Mouse (Mus musculus) embryo, embryonic 9.5 days (tissue): ENCODE data around the gene Flt3l.
A peak's percentile ranks its signal among the peaks of the same experiment; 100 is the strongest.
"Not testable (repeated sequence)": the region's sequence is repeated elsewhere in the genome, so short reads cannot be mapped to it uniquely, and the experiment has no call there.

Experiments used
- DNase-seq: peaks from one replicate; pipeline ENCODE4 v3.0.0-alpha.2; 2017; ENCODE audit errors: extremely low spot score

Flt3l gene

GRCm38 (mm10) chr7:45124224-45125143 lies 11.7 kb downstream of the Flt3l start, which contains the start of gene Rps11:
Rps11 (minus strand) TSS chr7:45124439.
- peak; percentile 99 for DNase-seq

- DNase-seq = no peak
Measured at GRCm38 (mm10) chr7:45123186-45123570, 13.1 kb downstream of the Flt3l start.

- DNase-seq = no peak
Measured at GRCm38 (mm10) chr7:45122561-45123185, 13.6 kb downstream of the Flt3l start.

DNA sequence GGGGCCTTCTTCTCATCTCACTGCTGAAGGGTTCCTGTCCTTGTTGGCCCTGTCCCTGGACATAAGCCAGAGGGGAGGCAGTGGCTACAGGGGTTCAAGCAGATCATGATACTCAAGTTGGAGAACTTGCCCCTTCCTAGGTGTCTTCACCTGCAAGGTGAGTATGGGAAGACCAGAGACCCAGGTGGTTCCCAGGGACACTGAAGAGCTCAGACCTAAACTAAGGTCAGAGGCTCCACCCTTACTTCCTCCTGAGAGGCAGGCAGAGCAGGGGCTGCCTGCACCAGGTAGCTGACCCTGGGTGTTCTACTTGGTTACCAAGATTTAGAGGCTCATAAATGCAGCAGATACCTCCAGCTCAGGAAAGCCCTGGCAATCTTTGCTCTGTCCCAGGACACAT lies 14.3 kb downstream of the Flt3l start:
- DNase-seq = no peak

DNA sequence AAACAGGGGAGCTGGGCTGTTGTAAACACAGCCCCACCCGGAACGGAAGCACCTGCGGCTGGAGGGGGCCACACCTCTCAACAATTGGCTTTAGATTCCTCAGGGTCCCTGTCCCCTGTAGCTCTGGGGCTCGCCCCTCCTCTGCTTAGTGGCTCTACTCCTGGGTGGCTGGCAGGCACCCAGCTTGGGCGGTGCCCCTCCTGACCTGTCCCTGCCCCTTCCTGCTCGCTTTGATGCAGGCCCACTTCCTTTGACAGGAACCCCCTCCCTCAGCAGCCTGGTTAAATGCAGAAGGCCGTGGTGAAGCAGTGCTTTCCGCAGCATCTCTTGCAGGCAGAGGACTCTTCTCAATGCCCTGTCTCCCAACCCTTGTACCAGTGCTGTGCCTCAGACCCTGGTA lies 14.8 kb downstream of the Flt3l start:
- no peak for DNase-seq

GRCm38 (mm10) chr7:45119780-45120709 lies 16.2 kb downstream of the Flt3l start:
- DNase-seq = no peak

GRCm38 (mm10) chr7:45118336-45118735 lies 17.9 kb downstream of the Flt3l start:
- no peak for DNase-seq

DNA sequence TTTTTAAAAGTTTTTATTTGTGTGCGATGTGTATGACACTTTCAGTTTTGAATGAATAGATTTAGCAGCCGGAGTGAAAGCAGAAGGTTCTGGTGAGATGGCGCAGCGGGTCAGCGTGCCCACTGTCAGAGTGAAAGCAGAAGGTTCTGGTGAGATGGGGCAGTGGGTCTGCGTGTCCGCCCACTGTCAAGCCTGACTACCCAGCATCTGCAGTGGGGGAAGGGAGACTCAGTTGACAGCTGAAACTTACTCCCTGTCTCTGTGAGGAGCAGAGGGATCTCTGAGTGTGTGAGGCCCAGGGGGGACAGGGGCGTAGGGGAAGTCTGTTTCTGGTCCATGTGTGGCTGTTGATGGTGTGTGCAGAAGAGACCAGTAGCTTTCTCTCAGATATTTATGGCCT lies 18.7 kb downstream of the Flt3l start:
- no peak for DNase-seq

DNA sequence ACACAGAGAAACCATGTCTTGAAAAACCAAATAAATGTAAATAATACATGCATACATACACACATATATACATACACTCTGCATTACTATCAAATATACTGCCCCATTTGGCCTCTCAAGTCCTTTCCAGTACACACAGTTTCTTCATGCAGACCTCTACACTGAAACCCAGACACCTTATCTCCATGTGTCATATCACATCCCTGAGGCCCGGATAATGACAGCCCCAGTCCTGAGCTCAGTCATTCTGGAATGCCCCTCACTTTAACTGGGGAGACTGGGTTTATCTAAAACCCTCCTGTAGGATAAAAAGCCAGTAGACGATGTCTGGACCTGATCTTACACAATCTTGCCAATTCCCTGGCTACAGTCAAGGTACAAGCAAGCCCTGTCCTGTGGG lies 22.8 kb downstream of the Flt3l start:
- DNase-seq = no peak

- no peak for DNase-seq
Measured at GRCm38 (mm10) chr7:45112529-45112928, 23.7 kb downstream of the Flt3l start.

DNA sequence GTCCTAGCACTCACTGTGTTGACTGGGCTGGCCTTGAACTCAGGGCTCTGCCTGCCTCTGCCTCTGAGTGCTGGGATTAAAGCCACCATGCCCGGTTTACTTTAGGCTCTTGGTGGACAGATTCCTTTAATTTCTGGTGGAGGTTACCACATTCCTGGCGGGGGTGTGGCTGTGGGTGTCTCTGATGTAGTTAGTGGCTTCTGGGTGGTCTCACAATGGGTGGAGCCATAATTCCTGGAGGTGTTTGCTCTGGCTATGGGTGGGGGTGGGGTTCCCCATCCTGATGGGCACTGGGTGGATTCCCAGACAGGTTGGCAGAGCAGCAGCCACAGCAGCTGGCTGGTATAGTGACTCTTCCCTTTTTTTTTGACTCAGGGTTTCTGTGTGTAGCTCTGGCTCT lies 24.3 kb downstream of the Flt3l start:
- DNase-seq = no peak

DNA sequence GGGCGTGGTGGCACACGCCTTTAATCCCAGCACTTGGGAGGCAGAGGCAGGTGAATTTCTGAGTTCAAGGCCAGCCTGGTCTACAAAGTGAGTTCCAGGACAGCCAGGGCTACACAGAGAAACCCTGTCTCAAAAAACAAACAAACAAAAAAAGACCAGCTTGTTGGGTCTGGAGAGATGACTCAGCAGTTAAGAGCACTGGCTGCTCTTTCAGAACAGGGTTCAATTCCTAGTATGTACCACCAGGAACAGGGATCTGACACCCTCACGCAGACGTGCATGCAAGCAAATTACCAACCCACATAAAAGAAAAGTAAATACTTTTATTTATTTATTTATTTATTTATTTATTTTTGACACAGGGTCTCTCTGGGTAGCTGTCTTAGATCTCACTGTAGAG lies 26.1 kb downstream of the Flt3l start:
- DNase-seq = not testable (repeated sequence)

- DNase-seq = no peak
Measured at GRCm38 (mm10) chr7:45107052-45107645, 29.1 kb downstream of the Flt3l start.

DNA sequence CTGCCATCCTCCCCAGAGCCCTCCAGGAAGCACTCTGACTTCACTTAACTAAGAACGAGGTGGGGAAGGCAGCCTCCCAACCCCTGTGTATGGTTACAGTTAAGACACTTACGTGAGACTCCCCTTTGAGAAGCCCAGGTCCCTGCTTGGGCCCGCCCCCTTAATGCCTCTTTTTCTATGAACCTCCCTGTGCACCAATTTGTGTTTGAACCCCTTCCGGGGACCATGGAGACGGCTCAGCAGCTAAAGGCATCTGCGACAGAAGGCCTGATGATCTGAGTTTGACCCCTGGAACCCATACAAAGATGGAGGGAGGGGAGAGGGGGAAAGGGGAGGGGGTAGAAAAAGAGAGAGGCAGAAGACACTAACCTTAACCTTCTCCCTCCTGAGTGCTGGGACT lies 29.8 kb downstream of the Flt3l start:
- DNase-seq = peak; percentile 56

GRCm38 (mm10) chr7:45105491-45105890 lies 30.7 kb downstream of the Flt3l start:
- no peak for DNase-seq

- DNase-seq = no peak
Measured at GRCm38 (mm10) chr7:45104941-45105340, 31.3 kb downstream of the Flt3l start.

GRCm38 (mm10) chr7:45103652-45104180 lies 32.5 kb downstream of the Flt3l start, which contains the start of gene Fcgrt:
Fcgrt (minus strand) TSS chr7:45103851.
- no peak for DNase-seq

- no peak for DNase-seq
Measured at GRCm38 (mm10) chr7:45102940-45103585, 33.2 kb downstream of the Flt3l start.

DNA sequence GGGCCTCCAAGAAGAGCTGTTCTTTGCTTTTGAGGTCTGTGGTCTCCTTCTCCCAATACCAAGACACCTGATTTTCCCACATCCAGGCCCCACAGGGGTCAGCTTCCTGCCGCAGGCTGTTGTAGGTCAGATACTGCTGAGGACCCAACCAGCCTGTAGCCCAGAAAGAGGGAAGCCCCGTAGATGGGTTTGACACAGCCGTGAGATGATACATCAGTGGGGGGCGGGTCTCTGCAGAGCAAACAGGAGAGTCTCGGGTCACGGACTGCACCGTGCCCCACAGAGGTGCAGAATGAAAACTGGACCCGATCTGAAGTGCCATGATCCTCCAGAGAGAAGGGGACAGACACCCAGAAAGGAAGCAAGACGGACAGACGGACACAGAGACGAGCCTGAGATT lies 33.8 kb downstream of the Flt3l start:
- DNase-seq = no peak

- DNase-seq = no peak
Measured at GRCm38 (mm10) chr7:45100046-45100445, 36.2 kb downstream of the Flt3l start.
